Comparison of ENCODE assay signal across 16 mouse cellular contexts in genomic region chr5:44105192-44105591, GRCm38 (mm10). TPM values are rescaled to one million over a fixed set of nuclear protein-coding genes. Genes with fewer than 3 reads are reported as not detected.
A peak's percentile ranks its signal among the peaks of the same experiment; 100 is the strongest.
DNase-seq lines count a peak whose midpoint lies in the region; ATAC-seq lines count a peak whose summit lies in the region.
"Had no signal": no experiment of that assay in that cellular context is flagged by ENCODE, and none has a peak within 500 bp of the region (broad histone marks: within the 10 kb centered on the region; RNA-seq: fewer than 3 reads in every experiment).

No protein-coding gene starts in this region.

- H3K4me1 ChIP-seq in hindbrain, embryonic 10.5 days (replicated peaks), result peaks cover 23% of the 10 kb centered on the region
- H3K4me1 ChIP-seq in hindbrain, embryonic 12.5 days, result peaks cover 11% of the 10 kb centered on the region
- 0 out of 2 replicates have a peak, but pooled peaks cover 4% of the 10 kb centered on the region for H3K4me1 ChIP-seq in intestine, embryonic 15.5 days (replicated peaks)
- H3K4me1 ChIP-seq in kidney, embryonic 14.5 days (ENCODE audit: control insufficient read depth, insufficient read depth, low read length), result no peaks in the 10 kb centered on the region; the same call in 1 of the 2 replicates

- ATAC-seq in hindbrain, embryonic 12.5 days (ENCODE audit: low FRiP score), result no peak
- ATAC-seq in intestine, embryonic 15.5 days, result peak; percentile 37
- no peak for ATAC-seq in kidney, embryonic 14.5 days (ENCODE audit: low FRiP score, low TSS enrichment)
- ATAC-seq: forebrain, embryonic 15.5 days; midbrain, embryonic 16.5 days had no signal

- 0 out of 2 replicates have a peak overlapping the region, but pooled peaks have one; percentile 40 for H3K27ac ChIP-seq in hindbrain, embryonic 10.5 days
- H3K27ac ChIP-seq in hindbrain, embryonic 12.5 days, result no peak overlapping the region
- H3K27ac ChIP-seq in intestine, embryonic 15.5 days, result no peak overlapping the region
- 0 out of 2 replicates have a peak overlapping the region, but pooled peaks have one; percentile 43 for H3K27ac ChIP-seq in kidney, embryonic 14.5 days (ENCODE audit: low read depth, low read length)
- H3K27ac ChIP-seq: embryonic facial prominence, embryonic 10.5 days; forebrain, embryonic 15.5 days; heart, embryonic 13.5 days had no signal

- 78% methylated on average over 4 of the region's 4 CpGs for WGBS in hindbrain, embryonic 10.5 days
- WGBS in hindbrain, embryonic 12.5 days, result 76% methylated on average over 4 of the region's 4 CpGs
- WGBS in intestine, embryonic 15.5 days, result 15% methylated on average over 4 of the region's 4 CpGs
- 49% methylated on average over 4 of the region's 4 CpGs for WGBS in kidney, embryonic 14.5 days

- no peaks in the 10 kb centered on the region for H3K36me3 ChIP-seq in hindbrain, embryonic 10.5 days
- no peaks in the 10 kb centered on the region for H3K36me3 ChIP-seq in hindbrain, embryonic 12.5 days
- H3K36me3 ChIP-seq in intestine, embryonic 15.5 days, result no peaks in the 10 kb centered on the region
- no peaks in the 10 kb centered on the region for H3K36me3 ChIP-seq in kidney, embryonic 14.5 days (ENCODE audit: control insufficient read depth, insufficient read depth, low read length)
- H3K36me3 ChIP-seq: forebrain, embryonic 15.5 days; heart, embryonic 13.5 days had no signal

- H3K27me3 ChIP-seq in hindbrain, embryonic 10.5 days (ENCODE audit: insufficient read depth, poor library complexity, severe bottlenecking), result no peaks in the 10 kb centered on the region
- no peaks in the 10 kb centered on the region for H3K27me3 ChIP-seq in hindbrain, embryonic 12.5 days
- no peaks in the 10 kb centered on the region for H3K27me3 ChIP-seq in intestine, embryonic 15.5 days (replicated peaks)
- H3K27me3 ChIP-seq in kidney, embryonic 14.5 days (ENCODE audit: control insufficient read depth, insufficient read depth, low read length), result no peaks in the 10 kb centered on the region
- H3K27me3 ChIP-seq: forebrain, embryonic 15.5 days had no signal

- no peak overlapping the region for H3K4me3 ChIP-seq in hindbrain, embryonic 10.5 days
- H3K4me3 ChIP-seq in hindbrain, embryonic 12.5 days, result no peak overlapping the region
- H3K4me3 ChIP-seq in intestine, embryonic 15.5 days (replicated peaks), result no peak overlapping the region
- H3K4me3 ChIP-seq in kidney, embryonic 14.5 days (ENCODE audit: low read length), result no peak overlapping the region
- H3K4me3 ChIP-seq: embryonic facial prominence, embryonic 10.5 days; forebrain, embryonic 15.5 days; heart, embryonic 13.5 days had no signal

- H3K9ac ChIP-seq in hindbrain, embryonic 12.5 days, result no peak overlapping the region
- H3K9ac ChIP-seq in intestine, embryonic 15.5 days, result no peak overlapping the region
- H3K9ac ChIP-seq in kidney, embryonic 14.5 days (ENCODE audit: low read depth, low read length), result no peak overlapping the region
- H3K9ac ChIP-seq: forebrain, embryonic 15.5 days; heart, embryonic 13.5 days had no signal

- peaks cover 3% of the 10 kb centered on the region; the same call in 1 of the 2 replicates for H3K9me3 ChIP-seq in hindbrain, embryonic 10.5 days
- H3K9me3 ChIP-seq in hindbrain, embryonic 12.5 days (replicated peaks), result no peaks in the 10 kb centered on the region; the same call in 1 of the 2 replicates
- no peaks in the 10 kb centered on the region for H3K9me3 ChIP-seq in intestine, embryonic 15.5 days
- no peaks in the 10 kb centered on the region for H3K9me3 ChIP-seq in kidney, embryonic 14.5 days (ENCODE audit: control insufficient read depth, low read length)
- H3K9me3 ChIP-seq: forebrain, embryonic 15.5 days had no signal

- no peak overlapping the region for H3K4me2 ChIP-seq in hindbrain, embryonic 12.5 days (replicated peaks)
- no peak overlapping the region for H3K4me2 ChIP-seq in intestine, embryonic 15.5 days (replicated peaks)
- no peak overlapping the region for H3K4me2 ChIP-seq in kidney, embryonic 14.5 days (replicated peaks; ENCODE audit: low read depth, low read length)
- H3K4me2 ChIP-seq: forebrain, embryonic 15.5 days; heart, embryonic 13.5 days; liver, embryonic 11.5 days had no signal

- DNase-seq in hindbrain, embryonic 10.5 days (ENCODE audit: low spot score), result no peak
- DNase-seq in kidney, postnatal 4 days, result peak; percentile 30 to 52
- no peak for DNase-seq in urinary bladder, adult 2 months (ENCODE audit: low spot score)
- DNase-seq in spleen, adult 12 weeks (ENCODE audit: low spot score), result no peak
- DNase-seq in heart, postnatal 4 days, result no peak
- DNase-seq: cerebellum, postnatal 25 days; right cerebral cortex, adult 18-20 months had no signal

RNA-seq across cellular contexts. Expression of gene Prom1, which starts 3.4 kb away (rescaled TPM):
- 116 and 133 TPM in 2 replicates for polyA plus RNA-seq in hindbrain, embryonic 10.5 days (2016; fragmentation: Nextera tagmentation; extraction: Ambion mirVana)
- 88.3 and 95.5 TPM in 2 replicates for polyA plus RNA-seq in hindbrain, embryonic 12.5 days (2016; fragmentation: Nextera tagmentation; extraction: Ambion mirVana)
- polyA plus RNA-seq in intestine, embryonic 15.5 days (2015; fragmentation: Nextera tagmentation; extraction: Ambion mirVana), result 38.2 and 39.6 TPM in 2 replicates
- polyA plus RNA-seq in kidney, embryonic 14.5 days (2014; fragmentation: Nextera tagmentation; extraction: Ambion mirVana), result 50.9 and 90.6 TPM in 2 replicates
- polyA plus RNA-seq in urinary bladder, adult 2 months (2012; rRNA removed), result 3.9 and 4.5 TPM in 2 replicates
- total RNA-seq in heart, postnatal 4 days (2021), result 1 to 10 TPM; 3.8 to 4.3 TPM
- total RNA-seq: MEL had no signal

Comparison
In these comparisons a context has a peak if more than half of its experiments do, and no peak if none do; other contexts are left out.
1. H3K27ac ChIP-seq: peak in hindbrain, embryonic 10.5 days (single experiment) and kidney, embryonic 14.5 days (single experiment); none in hindbrain, embryonic 12.5 days (single experiment) and intestine, embryonic 15.5 days (single experiment).
2. DNase-seq: peak in kidney, postnatal 4 days (2 of 2); none in hindbrain, embryonic 10.5 days (single experiment), urinary bladder, adult 2 months (single experiment), spleen, adult 12 weeks (single experiment) and heart, postnatal 4 days (single experiment).